Mouse (Mus musculus) skeletal muscle tissue, postnatal 0 days (tissue): ENCODE measurements around the gene Srrd. TPM values are rescaled to one million over a fixed set of nuclear protein-coding genes. Genes with fewer than 3 reads are reported as not detected.

Experiments
- polyA plus RNA-seq: library from polyadenylated mRNA; unstranded; fragments of >200 nt; fragmentation: Nextera tagmentation; extraction: Ambion mirVana; gene quantifications from 2 replicates; pipeline ENCODE4 v1.2.1, GENCODE M21; 2015

The Srrd gene
- 10.3 and 10.7 TPM in 2 replicates for polyA plus RNA-seq

GRCm38 (mm10) chr5:112342463-112343204 lies at the start of gene Srrd, which contains the start of gene Hps4:
TSS of gene Srrd (minus strand) at chr5:112343040.
TSS of gene Hps4 (plus strand) at chr5:112343083.

GRCm38 (mm10) chr5:112355910-112356309 lies 13.1 kb upstream of the Srrd start, which contains the start of gene Gm6583:
TSS of gene Gm6583 (minus strand) at chr5:112356033.

GRCm38 (mm10) chr5:112325546-112326445 lies 17.0 kb downstream of the Srrd start, which contains the start of gene Tfip11:
TSS of gene Tfip11 (plus strand) at chr5:112326358.

Other genes starting within 250 kb of the Srrd start
- gene Cryba4, start 90.5 kb downstream of the Srrd start, polyA plus RNA-seq: 1.3 and 2.0 TPM in 2 replicates
- gene Crybb1, start 87.2 kb downstream of the Srrd start, polyA plus RNA-seq: 0.95 and 1.3 TPM in 2 replicates
- gene Tpst2, start 66.3 kb downstream of the Srrd start, polyA plus RNA-seq: 24.6 and 28.3 TPM in 2 replicates
- 9.8 and 11.2 TPM in 2 replicates for gene Tfip11, start 16.7 kb downstream of the Srrd start, polyA plus RNA-seq
- 7.7 and 9.5 TPM in 2 replicates for gene Hps4, start within 50 bp of the Srrd start, polyA plus RNA-seq
- 0.08 TPM in 1 of 2 replicates, not detected in the other for gene Gm6583, start 13.0 kb upstream of the Srrd start, polyA plus RNA-seq
- gene Asphd2, start 51.8 kb upstream of the Srrd start, polyA plus RNA-seq: 1.6 and 3.4 TPM in 2 replicates
- gene Gm6588, start 106.4 kb upstream of the Srrd start, polyA plus RNA-seq: not detected in 2 replicates
- 0.03 and 0.07 TPM in 2 replicates for gene Sez6l, start 234.1 kb upstream of the Srrd start, polyA plus RNA-seq